Comparison of ENCODE assay signal across 9 mouse cellular contexts in genomic region chr9:99449886-99450647, GRCm38 (mm10). TPM values are rescaled to one million over a fixed set of nuclear protein-coding genes. Genes with fewer than 3 reads are reported as not detected.
DNase-seq lines count a peak whose midpoint lies in the region; ATAC-seq lines count a peak whose summit lies in the region.
"Had no signal": no experiment of that assay in that cellular context is flagged by ENCODE, and none has a peak within 500 bp of the region (broad histone marks: within the 10 kb centered on the region; RNA-seq: fewer than 3 reads in every experiment).

No protein-coding gene starts in this region.

- intact Hi-C loops in left cerebral cortex, postnatal 36 days (cut with DNase I) = loop anchor here (5.0 kb wide), 2 partner anchors 208 to 388 kb away; partner anchors contain the start of gene Cep70

- peaks cover 3% of the 10 kb centered on the region for H3K4me1 ChIP-seq in forebrain, embryonic 16.5 days (replicated peaks; ENCODE audit: control insufficient read depth, insufficient read depth, low read length)
- peaks cover 4% of the 10 kb centered on the region; the same call in 1 of the 2 replicates for H3K4me1 ChIP-seq in forebrain, embryonic 15.5 days
- H3K4me1 ChIP-seq in midbrain, embryonic 15.5 days = peaks cover 8% of the 10 kb centered on the region
- no peaks in the 10 kb centered on the region for H3K4me1 ChIP-seq in midbrain, embryonic 11.5 days (ENCODE audit: control insufficient read depth, insufficient read depth, low read length)

- WGBS in forebrain, embryonic 16.5 days = 49% methylated on average over 9 of the region's 9 CpGs
- whole genome bisulfite sequencing in forebrain, embryonic 15.5 days = 52% methylated on average over 9 of the region's 9 CpGs
- 45% methylated on average over 9 of the region's 9 CpGs for WGBS in midbrain, embryonic 15.5 days
- 44% methylated on average over 9 of the region's 9 CpGs for WGBS in midbrain, embryonic 11.5 days

- H3K9me3 ChIP-seq in forebrain, embryonic 16.5 days (ENCODE audit: control insufficient read depth, low read length) = no peaks in the 10 kb centered on the region
- no peaks in the 10 kb centered on the region for H3K9me3 ChIP-seq in forebrain, embryonic 15.5 days
- no peaks in the 10 kb centered on the region for H3K9me3 ChIP-seq in midbrain, embryonic 15.5 days
- no peaks in the 10 kb centered on the region for H3K9me3 ChIP-seq in midbrain, embryonic 11.5 days (ENCODE audit: control insufficient read depth, low read length)

- no peak overlapping the region for H3K4me2 ChIP-seq in forebrain, embryonic 16.5 days (ENCODE audit: low read length)
- H3K4me2 ChIP-seq in forebrain, embryonic 15.5 days (replicated peaks) = no peak overlapping the region
- no peak overlapping the region for H3K4me2 ChIP-seq in midbrain, embryonic 15.5 days
- H3K4me2 ChIP-seq in midbrain, embryonic 11.5 days = no peak overlapping the region

- peaks cover 6% of the 10 kb centered on the region; the same call in 1 of the 2 replicates for H3K27me3 ChIP-seq in forebrain, embryonic 16.5 days (replicated peaks; ENCODE audit: control insufficient read depth, insufficient read depth, low read length)
- peaks cover 13% of the 10 kb centered on the region; the same call in 1 of the 2 replicates for H3K27me3 ChIP-seq in forebrain, embryonic 15.5 days
- H3K27me3 ChIP-seq in midbrain, embryonic 15.5 days (replicated peaks) = no peaks in the 10 kb centered on the region; the same call in 1 of the 2 replicates
- H3K27me3 ChIP-seq in midbrain, embryonic 11.5 days (ENCODE audit: control insufficient read depth, insufficient read depth, low read length) = no peaks in the 10 kb centered on the region
- H3K27me3 ChIP-seq in splenic B cell, adult 2 months (ENCODE audit: control insufficient read depth, insufficient read depth, low read length, poor library complexity, severe bottlenecking) = no peaks in the 10 kb centered on the region

- no peak overlapping the region for H3K4me3 ChIP-seq in forebrain, embryonic 16.5 days (replicated peaks; ENCODE audit: low read length)
- H3K4me3 ChIP-seq in forebrain, embryonic 15.5 days = no peak overlapping the region
- no peak overlapping the region for H3K4me3 ChIP-seq in midbrain, embryonic 15.5 days
- H3K4me3 ChIP-seq in midbrain, embryonic 11.5 days (ENCODE audit: low read depth, low read length) = no peak overlapping the region

- no peak overlapping the region for H3K27ac ChIP-seq in forebrain, embryonic 16.5 days (ENCODE audit: low read length)
- H3K27ac ChIP-seq in forebrain, embryonic 15.5 days (replicated peaks) = no peak overlapping the region
- H3K27ac ChIP-seq in midbrain, embryonic 15.5 days = no peak overlapping the region
- no peak overlapping the region for H3K27ac ChIP-seq in midbrain, embryonic 11.5 days (ENCODE audit: low read depth, low read length)

- no peaks in the 10 kb centered on the region for H3K36me3 ChIP-seq in forebrain, embryonic 16.5 days (ENCODE audit: control insufficient read depth, insufficient read depth)
- no peaks in the 10 kb centered on the region for H3K36me3 ChIP-seq in forebrain, embryonic 15.5 days
- H3K36me3 ChIP-seq in midbrain, embryonic 15.5 days (replicated peaks) = no peaks in the 10 kb centered on the region
- no peaks in the 10 kb centered on the region for H3K36me3 ChIP-seq in midbrain, embryonic 11.5 days (ENCODE audit: control insufficient read depth, insufficient read depth, low read length)
- no peaks in the 10 kb centered on the region for H3K36me3 ChIP-seq in splenic B cell, adult 2 months (ENCODE audit: control insufficient read depth, insufficient read depth, low read length, poor library complexity, severe bottlenecking)

- no peak for DNase-seq in midbrain, embryonic 11.5 days (ENCODE audit: low spot score, missing footprints)
- peak; percentile 29 for DNase-seq in heart, postnatal 4 days
- peak; percentile 28 for DNase-seq in splenic B cell, adult 2 months (ENCODE audit: low read depth, low spot score)
- DNase-seq in ovary, adult 18-20 months (ENCODE audit: low spot score) = no peak
- DNase-seq in left cerebral cortex, postnatal 36 days (ENCODE audit: low spot score in 2 of 2) = no peak

- H3K9ac ChIP-seq in forebrain, embryonic 16.5 days (replicated peaks; ENCODE audit: low read depth, low read length) = no peak overlapping the region
- no peak overlapping the region for H3K9ac ChIP-seq in forebrain, embryonic 15.5 days (replicated peaks)
- no peak overlapping the region for H3K9ac ChIP-seq in midbrain, embryonic 15.5 days
- no peak overlapping the region for H3K9ac ChIP-seq in midbrain, embryonic 11.5 days (ENCODE audit: low read length)

- ATAC-seq in forebrain, embryonic 16.5 days = 0 out of 2 replicates have a peak, but pooled peaks have one; percentile 47
- no peak; the same call in 1 of the 2 replicates for ATAC-seq in forebrain, embryonic 15.5 days (replicated peaks)
- ATAC-seq in midbrain, embryonic 15.5 days (replicated peaks) = 0 out of 2 replicates have a peak, but pooled peaks have one; percentile 67
- ATAC-seq in midbrain, embryonic 11.5 days (ENCODE audit: low FRiP score) = no peak

RNA-seq across cellular contexts. Expression of gene Nme9, which starts 1.2 kb away (rescaled TPM):
- 0.41 and 0.61 TPM in 2 replicates for polyA plus RNA-seq in forebrain, embryonic 16.5 days (2015; fragmentation: Nextera tagmentation; extraction: Ambion mirVana)
- 1.0 and 1.6 TPM in 2 replicates for polyA plus RNA-seq in forebrain, embryonic 15.5 days (2015; fragmentation: Nextera tagmentation; extraction: Ambion mirVana)
- 0.30 and 1.1 TPM in 2 replicates for polyA plus RNA-seq in midbrain, embryonic 15.5 days (2015; fragmentation: Nextera tagmentation; extraction: Ambion mirVana)
- polyA plus RNA-seq in midbrain, embryonic 11.5 days (2014; fragmentation: Nextera tagmentation; extraction: Ambion mirVana) = not detected in 2 replicates
- total RNA-seq in heart, postnatal 4 days (2021) = not detected
- not detected for total RNA-seq in left cerebral cortex, postnatal 36 days (2021)
- polyA plus RNA-seq: intestine, embryonic 14.5 days had no signal

RNA-seq across cellular contexts. Expression of gene Mras, which starts 12.9 kb away (rescaled TPM):
- 47.5 and 48.3 TPM in 2 replicates for polyA plus RNA-seq in forebrain, embryonic 16.5 days (2015; fragmentation: Nextera tagmentation; extraction: Ambion mirVana)
- polyA plus RNA-seq in forebrain, embryonic 15.5 days (2015; fragmentation: Nextera tagmentation; extraction: Ambion mirVana) = 58.8 and 59.5 TPM in 2 replicates
- 64.2 and 64.3 TPM in 2 replicates for polyA plus RNA-seq in midbrain, embryonic 15.5 days (2015; fragmentation: Nextera tagmentation; extraction: Ambion mirVana)
- 12.1 and 15.0 TPM in 2 replicates for polyA plus RNA-seq in midbrain, embryonic 11.5 days (2014; fragmentation: Nextera tagmentation; extraction: Ambion mirVana)
- total RNA-seq in heart, postnatal 4 days (2021) = 10 to 100 TPM; 11.6 to 13.2 TPM
- 100 to 1,000 TPM; 151 to 157 TPM for total RNA-seq in left cerebral cortex, postnatal 36 days (2021)

Comparison
In these comparisons a context has a peak if more than half of its experiments do, and no peak if none do; other contexts are left out.
1. ATAC-seq: peak in forebrain, embryonic 16.5 days (single experiment) and midbrain, embryonic 15.5 days (single experiment); none in forebrain, embryonic 15.5 days (single experiment) and midbrain, embryonic 11.5 days (single experiment).
2. DNase-seq: peak in heart, postnatal 4 days (single experiment) and splenic B cell, adult 2 months (single experiment); none in midbrain, embryonic 11.5 days (single experiment), ovary, adult 18-20 months (single experiment) and left cerebral cortex, postnatal 36 days (0 of 2).